Mouse (Mus musculus) MEL (cell line): Measurements from ENCODE around the gene Steap3.

Experiments
- CTCF ChIP-seq, 3 experiments: IDR thresholded peaks in 2 of 3; conservative IDR thresholded peaks in 1 of 3; 2 replicates each; pipeline ENCODE4 v1.5.1; 2011 to 2012; ENCODE audit warnings: low read length in 3 of 3, low read depth in 2 of 3, mild to moderate bottlenecking in 2 of 3, improper control_type of control experiment in 1 of 3, inconsistent platforms in 1 of 3, mixed read lengths in 1 of 3, moderate library complexity in 1 of 3; ENCODE audit not compliant: control insufficient read depth in 1 of 3, insufficient read depth in 1 of 3, poor library complexity in 1 of 3, severe bottlenecking in 1 of 3
- EP300 ChIP-seq, 2 experiments: IDR thresholded peaks; 2 replicates each; pipeline ENCODE4 v1.6.1; 2011; ENCODE audit warnings: improper control_type of control experiment in 2 of 2, low read length in 2 of 2, low read depth in 1 of 2, mild to moderate bottlenecking in 1 of 2
- ETS1 ChIP-seq: IDR thresholded peaks from 2 replicates; pipeline ENCODE4 v1.6.1; 2012; ENCODE audit warnings: low read depth, mild to moderate bottlenecking, inconsistent platforms, low read length, improper control_type of control experiment, moderate library complexity
- HCFC1 ChIP-seq: IDR thresholded peaks from 2 replicates; pipeline ENCODE4 v1.6.1; 2012; ENCODE audit warnings: low read depth, mild to moderate bottlenecking, inconsistent platforms, low read length, improper control_type of control experiment, moderate library complexity
- MAX ChIP-seq: IDR thresholded peaks from 2 replicates; pipeline ENCODE4 v1.6.1; 2011; ENCODE audit warnings: low read length, improper control_type of control experiment
- MAZ ChIP-seq: IDR thresholded peaks from 2 replicates; pipeline ENCODE4 v1.6.1; 2012; ENCODE audit warnings: low read depth, mild to moderate bottlenecking, inconsistent platforms, low read length, improper control_type of control experiment
- MXI1 ChIP-seq: IDR thresholded peaks from 2 replicates; pipeline ENCODE4 v1.6.1; 2011; ENCODE audit warnings: mild to moderate bottlenecking, low read depth, low read length, improper control_type of control experiment
- POLR2A ChIP-seq, 2 experiments: IDR thresholded peaks; 2 replicates each; pipeline ENCODE4 v1.6.1; 2011 to 2012; ENCODE audit warnings: low read length in 2 of 2, mild to moderate bottlenecking in 2 of 2, control low read depth in 1 of 2, improper control_type of control experiment in 1 of 2, low read depth in 1 of 2, moderate library complexity in 1 of 2; ENCODE audit not compliant: control insufficient read depth in 1 of 2, insufficient read depth in 1 of 2, poor library complexity in 1 of 2
- POLR2AphosphoS2 ChIP-seq: IDR thresholded peaks from 2 replicates; pipeline ENCODE4 v1.6.1; 2011; ENCODE audit warnings: low read length, improper control_type of control experiment
- USF1 ChIP-seq: IDR thresholded peaks from 2 replicates; pipeline ENCODE4 v1.6.1; 2014; ENCODE audit warnings: low read depth, mild to moderate bottlenecking, inconsistent platforms, low read length, improper control_type of control experiment, moderate library complexity
- ZC3H11A ChIP-seq: IDR thresholded peaks from 2 replicates; pipeline ENCODE4 v1.6.1; 2012; ENCODE audit warnings: low read depth, mild to moderate bottlenecking, inconsistent platforms, low read length, improper control_type of control experiment

GRCm38 (mm10) chr1:120190946-120191345 is 81.6 kb downstream of the Steap3 start:
- TF ChIP-seq POLR2A (IDR thresholded peaks at IDR 0.05; ENCODE audit: control insufficient read depth in 1 of 2, insufficient read depth in 1 of 2, low read depth in 1 of 2, low read length in 2 of 2, poor library complexity in 1 of 2): no peak
- no peak for TF ChIP-seq EP300 (IDR thresholded peaks at IDR 0.05; ENCODE audit: low read depth in 1 of 2, low read length in 2 of 2)
- no peak for TF ChIP-seq MAZ
- TF ChIP-seq USF1: no peak
- TF ChIP-seq CTCF (IDR thresholded peaks at IDR 0.05 in 2 of 3, conservative IDR thresholded peaks at IDR 0.05 in 1 of 3; ENCODE audit: control insufficient read depth in 1 of 3, insufficient read depth in 1 of 3, low read depth in 2 of 3, low read length in 3 of 3, poor library complexity in 1 of 3, severe bottlenecking in 1 of 3): no peak
- TF ChIP-seq MXI1: no peak
- TF ChIP-seq ZC3H11A: no peak
- TF ChIP-seq MAX: no peak
- no peak for TF ChIP-seq HCFC1
- TF ChIP-seq ETS1: no peak
- TF ChIP-seq POLR2AphosphoS2: no peak
